Mouse (Mus musculus): ENCODE results near the gene Cdipt. TPM values are rescaled to one million over a fixed set of nuclear protein-coding genes. Genes with fewer than 3 reads are reported as not detected.

Cdipt gene
- polyA plus RNA-seq, 1 experiment from 2014 or later = 50.7 TPM

DNA sequence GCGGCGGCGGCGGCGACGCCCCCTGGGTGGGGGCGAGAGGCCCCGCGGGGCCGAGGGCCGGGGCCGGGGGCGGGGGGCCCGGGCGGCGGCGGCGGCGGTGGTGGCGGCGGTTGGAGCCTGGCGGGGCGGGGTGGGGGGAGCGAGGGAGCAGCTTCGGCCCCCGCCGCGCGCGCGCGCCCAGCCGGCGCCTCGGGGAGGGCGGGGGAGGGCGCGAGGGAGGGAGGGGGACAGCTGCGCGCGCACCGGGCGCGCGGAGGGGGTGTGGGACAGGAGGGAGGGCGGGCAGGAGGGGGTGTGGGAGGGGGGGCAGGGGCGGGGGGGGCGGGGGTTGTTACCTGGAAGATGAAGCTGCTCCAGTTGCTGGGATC, 50.9 kb downstream of the Cdipt start:
- DNase-seq = no peak
- Histone ChIP-seq H3K4me3 (replicated peaks) (peak overlapping the region; percentile 97), H3K27me3 (no peaks in the 10 kb centered on the region), H3K4me1 (replicated peaks) (peaks cover 81% of the 10 kb centered on the region), H3K36me3 (peaks cover 81% of the 10 kb centered on the region), H3K4me2 (peak overlapping the region; percentile 99), H3K9ac (peak overlapping the region; percentile 99), H3K27ac (peak overlapping the region; percentile 98), H3K9me3 (replicated peaks) (no peaks in the 10 kb centered on the region)
- WGBS (ENCODE audit: insufficient replicate concordance) = no CpG with 5 or more reads among the region's 48 CpGs
- ATAC-seq (ENCODE audit: low read depth) = peak; percentile 27; the same call in 1 of the 2 replicates

DNA sequence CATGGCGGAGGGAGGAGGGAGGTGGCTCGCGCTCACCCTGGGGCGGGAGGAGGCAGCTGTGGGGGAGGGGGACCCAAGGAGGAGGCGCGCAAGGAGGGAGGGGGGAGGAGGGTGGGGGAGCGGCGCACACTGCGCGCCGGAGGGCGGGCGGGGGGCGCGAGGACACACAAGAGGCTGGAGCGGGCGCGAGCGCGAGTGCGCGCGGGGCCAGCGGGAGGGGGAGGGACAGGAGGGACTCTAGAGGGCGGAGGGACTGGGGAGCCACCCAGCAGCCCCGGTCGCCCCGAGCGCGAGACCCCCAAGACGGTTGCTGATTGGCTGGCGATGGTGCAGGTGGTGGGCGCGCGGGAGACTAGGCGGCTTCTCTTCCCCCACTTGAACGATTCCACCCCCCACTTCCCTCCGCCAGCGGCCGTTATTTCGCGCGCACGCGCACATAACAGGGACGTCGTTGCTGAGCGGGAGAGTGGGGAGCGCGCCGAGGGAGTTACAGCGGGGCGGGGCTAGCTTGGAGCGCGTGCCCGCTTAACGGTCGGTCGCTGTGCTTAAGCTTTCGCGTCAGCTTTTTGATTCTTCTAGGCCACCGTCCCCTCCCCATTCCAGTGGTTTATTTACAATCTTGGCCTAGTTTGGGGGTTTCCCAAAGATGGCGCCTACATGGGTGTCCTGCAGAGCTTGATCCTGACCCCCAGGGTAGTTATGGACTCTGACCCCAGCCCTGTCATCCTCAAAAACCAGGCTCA, 51.4 kb downstream of the Cdipt start, which contains the start of gene Maz:
TSS of gene Maz (minus strand) at position 54 of the 743 bp plus-strand sequence.
- peaks cover 81% of the 10 kb centered on the region for H3K4me1 ChIP-seq (replicated peaks)
- 1% methylated on average over 59 of the region's 63 CpGs for WGBS (ENCODE audit: insufficient replicate concordance)
- peak; percentile 76 for ATAC-seq (ENCODE audit: low read depth)

GRCm38 (mm10) chr7:127027885-127028284, 52.2 kb downstream of the Cdipt start:
- no peaks in the 10 kb centered on the region for H3K27me3 ChIP-seq
- 64% methylated on average over 8 of the region's 8 CpGs for WGBS (ENCODE audit: insufficient replicate concordance)

More for the DNA sequence above, 51.4 kb downstream of the Cdipt start, which contains the start of gene Maz:
- H3K9ac ChIP-seq = peak within 1 kb of the TSS; percentile 99
- no peaks in the 10 kb centered on the region for H3K27me3 ChIP-seq
- DNase-seq = peak; percentile 97
- no peaks in the 10 kb centered on the region for H3K9me3 ChIP-seq (replicated peaks)
- H3K27ac ChIP-seq = peak within 1 kb of the TSS; percentile 98
- H3K36me3 ChIP-seq = peaks cover 81% of the 10 kb centered on the region
- peak within 1 kb of the TSS; percentile 99 for H3K4me2 ChIP-seq
- peak within 1 kb of the TSS; percentile 97 for H3K4me3 ChIP-seq (replicated peaks)

More at GRCm38 (mm10) chr7:127027885-127028284, 52.2 kb downstream of the Cdipt start:
- no peak for ATAC-seq (ENCODE audit: low read depth)
- Histone ChIP-seq H3K4me3 (replicated peaks) (peak overlapping the region; percentile 97), H3K4me2 (peak overlapping the region; percentile 99), H3K36me3 (peaks cover 81% of the 10 kb centered on the region), H3K27ac (peak overlapping the region; percentile 98), H3K4me1 (replicated peaks) (peaks cover 81% of the 10 kb centered on the region), H3K9ac (peak overlapping the region; percentile 99), H3K9me3 (replicated peaks) (no peaks in the 10 kb centered on the region)
- DNase-seq = no peak

Other genes starting within 250 kb of the Cdipt start
- gene Mapk3, start 216.3 kb upstream of the Cdipt start, polyA plus RNA-seq (2015; fragmentation: Nextera tagmentation; extraction: Ambion mirVana) = 19.0 and 19.3 TPM in 2 replicates
- gene Gdpd3, start 209.6 kb upstream of the Cdipt start, polyA plus RNA-seq (2015; fragmentation: Nextera tagmentation; extraction: Ambion mirVana) = 0.37 and 0.64 TPM in 2 replicates
- gene Ypel3, start 199.0 kb upstream of the Cdipt start, polyA plus RNA-seq (2015; fragmentation: Nextera tagmentation; extraction: Ambion mirVana) = 68.4 and 77.3 TPM in 2 replicates
- gene Tbx6, start 194.4 kb upstream of the Cdipt start, polyA plus RNA-seq (2015; fragmentation: Nextera tagmentation; extraction: Ambion mirVana) = 0.35 and 0.45 TPM in 2 replicates
- 133 and 141 TPM in 2 replicates for gene Ppp4c, start 183.4 kb upstream of the Cdipt start, polyA plus RNA-seq (2015; fragmentation: Nextera tagmentation; extraction: Ambion mirVana)
- 0.10 and 0.13 TPM in 2 replicates for gene Fam57b, start 178.2 kb upstream of the Cdipt start, polyA plus RNA-seq (2015; fragmentation: Nextera tagmentation; extraction: Ambion mirVana)
- gene 4930451I11Rik, start 144.3 kb upstream of the Cdipt start, polyA plus RNA-seq (2015; fragmentation: Nextera tagmentation; extraction: Ambion mirVana) = not detected in 2 replicates
- 0.12 and 0.29 TPM in 2 replicates for gene Doc2a, start 128.5 kb upstream of the Cdipt start, polyA plus RNA-seq (2015; fragmentation: Nextera tagmentation; extraction: Ambion mirVana)
- 17.8 and 18.9 TPM in 2 replicates for gene Hirip3, start 113.9 kb upstream of the Cdipt start, polyA plus RNA-seq (2015; fragmentation: Nextera tagmentation; extraction: Ambion mirVana)
- 55.2 and 65.3 TPM in 2 replicates for gene Ino80e, start 113.5 kb upstream of the Cdipt start, polyA plus RNA-seq (2015; fragmentation: Nextera tagmentation; extraction: Ambion mirVana)
- 11.6 and 12.9 TPM in 2 replicates for gene Taok2, start 91.2 kb upstream of the Cdipt start, polyA plus RNA-seq (2015; fragmentation: Nextera tagmentation; extraction: Ambion mirVana)
- 16.1 and 16.5 TPM in 2 replicates for gene Tmem219, start 53.0 kb upstream of the Cdipt start, polyA plus RNA-seq (2015; fragmentation: Nextera tagmentation; extraction: Ambion mirVana)
- gene Kctd13, start 47.0 kb upstream of the Cdipt start, polyA plus RNA-seq (2015; fragmentation: Nextera tagmentation; extraction: Ambion mirVana) = 6.2 and 6.9 TPM in 2 replicates
- not detected in 2 replicates for gene Asphd1, start 26.3 kb upstream of the Cdipt start, polyA plus RNA-seq (2015; fragmentation: Nextera tagmentation; extraction: Ambion mirVana)
- gene Sez6l2, start 25.4 kb upstream of the Cdipt start, polyA plus RNA-seq (2015; fragmentation: Nextera tagmentation; extraction: Ambion mirVana) = 0.06 and 0.09 TPM in 2 replicates
- 0.37 and 0.65 TPM in 2 replicates for gene Cdiptos, start 184 bp downstream of the Cdipt start, polyA plus RNA-seq (2015; fragmentation: Nextera tagmentation; extraction: Ambion mirVana)
- 7.8 and 8.6 TPM in 2 replicates for gene Mvp, start 38.7 kb downstream of the Cdipt start, polyA plus RNA-seq (2015; fragmentation: Nextera tagmentation; extraction: Ambion mirVana)
- gene Pagr1b, start 40.6 kb downstream of the Cdipt start, polyA plus RNA-seq (2015; fragmentation: Nextera tagmentation; extraction: Ambion mirVana) = 0.27 TPM in 1 of 2 replicates, not detected in the other
- 38.7 and 50.1 TPM in 2 replicates for gene Pagr1a, start 41.4 kb downstream of the Cdipt start, polyA plus RNA-seq (2015; fragmentation: Nextera tagmentation; extraction: Ambion mirVana)
- gene Gm42742, start 45.2 kb downstream of the Cdipt start, polyA plus RNA-seq (2015; fragmentation: Nextera tagmentation; extraction: Ambion mirVana) = 5.1 and 11.3 TPM in 2 replicates
- gene Prrt2, start 45.3 kb downstream of the Cdipt start, polyA plus RNA-seq (2015; fragmentation: Nextera tagmentation; extraction: Ambion mirVana) = 0.22 and 0.47 TPM in 2 replicates
- gene Maz, start 51.1 kb downstream of the Cdipt start, polyA plus RNA-seq (2015; fragmentation: Nextera tagmentation; extraction: Ambion mirVana) = 38.2 and 42.2 TPM in 2 replicates
- 109 and 122 TPM in 2 replicates for gene Kif22, start 66.6 kb downstream of the Cdipt start, polyA plus RNA-seq (2015; fragmentation: Nextera tagmentation; extraction: Ambion mirVana)
- not detected in 2 replicates for gene Zg16, start 111.4 kb downstream of the Cdipt start, polyA plus RNA-seq (2015; fragmentation: Nextera tagmentation; extraction: Ambion mirVana)
- gene AI467606, start 115.4 kb downstream of the Cdipt start, polyA plus RNA-seq (2015; fragmentation: Nextera tagmentation; extraction: Ambion mirVana) = 7.0 and 7.3 TPM in 2 replicates
- gene Qprt, start 146.3 kb downstream of the Cdipt start, polyA plus RNA-seq (2015; fragmentation: Nextera tagmentation; extraction: Ambion mirVana) = 44.4 and 49.1 TPM in 2 replicates
- 8.2 and 8.7 TPM in 2 replicates for gene Spn, start 161.9 kb downstream of the Cdipt start, polyA plus RNA-seq (2015; fragmentation: Nextera tagmentation; extraction: Ambion mirVana)
- gene Cd2bp2, start 220.1 kb downstream of the Cdipt start, polyA plus RNA-seq (2015; fragmentation: Nextera tagmentation; extraction: Ambion mirVana) = 27.1 and 32.1 TPM in 2 replicates
- gene Tbc1d10b, start 232.6 kb downstream of the Cdipt start, polyA plus RNA-seq (2015; fragmentation: Nextera tagmentation; extraction: Ambion mirVana) = 15.8 and 15.9 TPM in 2 replicates
- gene Mylpf, start 233.0 kb downstream of the Cdipt start, polyA plus RNA-seq (2015; fragmentation: Nextera tagmentation; extraction: Ambion mirVana) = 42.7 and 46.8 TPM in 2 replicates

All from liver, embryonic 13.5 days (tissue).